Mouse (Mus musculus): Measurements from ENCODE around the gene Slc30a6.

The Slc30a6 gene

GRCm38 (mm10) chr17:74395383-74396065, at the start of gene Slc30a6:
Gene Slc30a6, plus strand, starts transcription at chr17:74395608.
- peak; percentile 96 to 97 for DNase-seq (ENCODE audit: low spot score in 2 of 2)

- DNase-seq (ENCODE audit: low spot score in 2 of 2), result no peak
Observed at GRCm38 (mm10) chr17:74363592-74363991, 31.8 kb upstream of the Slc30a6 start.

- DNase-seq (ENCODE audit: low spot score in 2 of 2), result no peak
Observed at GRCm38 (mm10) chr17:74376916-74377315, 18.5 kb upstream of the Slc30a6 start.

DNA sequence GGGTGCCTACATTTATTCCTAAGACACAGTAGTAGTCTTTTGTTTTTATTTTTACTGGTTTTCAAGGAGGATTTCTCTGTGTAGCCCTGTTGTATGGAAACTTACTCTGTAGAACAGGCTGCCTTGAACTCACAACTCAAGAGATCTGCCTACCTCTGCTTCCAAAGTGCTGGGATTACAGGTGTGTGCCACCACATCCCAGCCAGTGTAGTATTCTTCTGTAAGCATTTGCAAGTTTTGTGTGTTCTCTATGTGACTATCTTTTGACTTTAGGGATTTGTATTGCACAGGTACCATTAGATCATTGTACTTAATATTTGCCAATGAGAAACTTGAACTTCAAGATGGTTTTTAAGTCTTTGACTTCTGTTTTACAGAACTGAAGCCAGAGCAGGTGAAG, 8.8 kb upstream of the Slc30a6 start:
- no peak for DNase-seq (ENCODE audit: low spot score in 2 of 2)

- DNase-seq (ENCODE audit: low spot score in 2 of 2), result no peak
Observed at GRCm38 (mm10) chr17:74389847-74390246, 5.6 kb upstream of the Slc30a6 start.

DNA sequence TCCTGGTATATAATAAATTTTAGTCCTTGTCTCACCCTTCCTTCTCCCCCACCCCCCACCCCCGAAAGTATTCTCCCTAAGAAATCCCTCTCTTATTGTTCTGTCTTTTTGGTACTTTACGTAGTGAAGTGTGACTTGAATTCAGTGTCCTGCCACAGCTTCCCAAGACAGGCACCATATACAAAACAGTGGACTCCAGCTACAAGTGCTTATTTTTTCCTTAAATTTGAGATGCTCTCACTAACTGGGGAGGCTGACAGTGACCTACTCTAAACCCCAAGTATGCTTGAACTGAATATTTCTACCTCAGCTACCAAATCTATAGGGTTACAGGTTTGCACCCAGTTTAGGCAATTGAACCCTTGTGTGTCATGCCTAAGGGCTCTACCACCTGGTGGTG, 1.0 kb upstream of the Slc30a6 start:
- no peak for DNase-seq (ENCODE audit: low spot score in 2 of 2)

GRCm38 (mm10) chr17:74394855-74395254, 553 bp upstream of the Slc30a6 start:
- DNase-seq (ENCODE audit: low spot score in 2 of 2), result no peak

- no peak for DNase-seq (ENCODE audit: low spot score in 2 of 2)
Observed at GRCm38 (mm10) chr17:74396766-74397165, 1.4 kb downstream of the Slc30a6 start.

GRCm38 (mm10) chr17:74397173-74397572, 1.8 kb downstream of the Slc30a6 start:
- no peak for DNase-seq (ENCODE audit: low spot score in 2 of 2)

GRCm38 (mm10) chr17:74402486-74403222, 7.2 kb downstream of the Slc30a6 start:
- DNase-seq (ENCODE audit: low spot score in 2 of 2), result no peak

DNA sequence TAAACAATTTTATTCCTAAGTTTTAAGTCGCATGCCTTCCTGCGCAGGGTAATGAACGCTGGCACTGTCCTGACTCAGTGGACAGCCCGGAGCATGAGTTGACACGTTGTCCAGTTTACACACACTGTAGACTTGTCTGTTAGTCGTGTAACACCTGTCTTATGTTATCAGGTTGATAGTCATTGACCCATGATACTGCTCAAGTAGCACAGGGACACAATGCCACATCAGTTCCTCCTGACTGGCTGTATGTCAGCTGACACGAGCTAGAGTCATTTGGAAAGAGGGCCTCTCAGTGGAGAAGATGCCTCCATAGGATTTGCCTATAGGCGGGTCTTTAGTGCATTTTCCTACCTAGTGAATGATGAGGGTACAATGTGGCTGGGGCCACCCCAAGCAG, 11.1 kb downstream of the Slc30a6 start:
- no peak for DNase-seq (ENCODE audit: low spot score in 2 of 2)

DNA sequence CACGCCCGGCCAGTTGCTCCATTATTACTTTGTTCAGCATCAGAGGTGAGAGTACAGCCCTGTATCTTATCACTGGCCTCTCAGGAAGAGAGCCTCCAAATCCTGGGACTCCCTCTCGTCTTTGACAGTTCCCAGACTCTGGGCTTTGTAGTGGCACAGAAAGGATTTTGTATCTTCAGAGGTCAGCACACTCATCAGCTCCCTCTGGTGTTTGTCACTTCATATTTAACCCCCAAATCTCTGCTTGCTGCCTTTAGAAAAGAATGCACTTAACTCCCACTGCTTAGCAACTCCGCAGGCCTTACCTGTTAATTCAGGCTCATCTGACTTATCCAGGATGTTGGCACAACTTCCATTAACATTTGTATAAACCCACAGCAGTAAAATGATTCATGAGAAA, 14.3 kb downstream of the Slc30a6 start:
- DNase-seq (ENCODE audit: low spot score in 2 of 2), result no peak

GRCm38 (mm10) chr17:74413324-74413723, 17.9 kb downstream of the Slc30a6 start:
- DNase-seq (ENCODE audit: low spot score in 2 of 2), result no peak

- DNase-seq (ENCODE audit: low spot score in 2 of 2), result no peak
Observed at GRCm38 (mm10) chr17:74414671-74415070, 19.3 kb downstream of the Slc30a6 start.

DNA sequence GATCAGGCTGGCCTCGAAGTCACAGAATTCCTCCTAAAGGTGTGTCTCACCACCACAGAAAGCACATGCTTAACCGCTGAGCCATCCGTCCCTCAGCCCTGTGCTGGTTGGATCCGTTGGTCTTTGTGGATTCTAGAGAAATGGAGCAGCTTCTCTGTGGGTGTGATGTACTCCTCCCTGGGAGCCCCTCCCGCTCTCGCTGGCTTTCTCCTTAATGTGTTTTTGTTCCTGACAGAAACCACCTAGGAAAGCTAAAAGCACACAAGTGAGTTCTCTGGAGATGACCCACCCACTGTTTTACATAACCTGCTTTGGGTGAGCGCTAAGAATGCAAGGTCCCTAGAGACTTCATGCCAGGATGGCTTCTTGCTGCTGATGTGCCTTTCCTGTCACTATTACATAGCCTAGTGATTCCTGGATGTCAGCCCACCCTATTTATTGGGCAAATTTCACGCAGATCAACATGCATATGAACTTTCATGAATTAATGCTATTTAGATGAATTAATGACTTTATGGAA, 21.5 kb downstream of the Slc30a6 start:
- DNase-seq (ENCODE audit: low spot score in 2 of 2), result no peak

DNA sequence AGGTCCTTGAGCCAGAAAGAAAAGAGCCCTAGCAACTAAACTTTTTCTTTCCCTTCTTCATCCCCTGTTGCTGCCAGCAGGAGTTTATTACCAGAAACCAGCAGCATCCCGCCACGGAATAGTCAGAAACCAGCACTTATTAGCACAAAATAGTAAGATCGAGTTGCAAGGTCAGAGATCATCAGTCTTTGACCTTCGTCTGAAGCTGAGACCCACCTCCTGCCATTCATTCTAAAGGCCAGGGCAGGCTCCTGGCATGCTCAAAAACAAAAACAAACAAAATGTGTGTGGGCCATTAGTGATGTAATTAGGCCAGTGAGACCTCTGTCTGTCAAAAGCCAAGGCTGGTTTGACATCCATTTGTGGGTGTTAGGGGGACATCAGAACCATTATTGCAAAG, 22.8 kb downstream of the Slc30a6 start:
- no peak for DNase-seq (ENCODE audit: low spot score in 2 of 2)

- DNase-seq (ENCODE audit: low spot score in 2 of 2), result no peak
Observed at GRCm38 (mm10) chr17:74420656-74421055, 25.2 kb downstream of the Slc30a6 start.

- DNase-seq (ENCODE audit: low spot score in 2 of 2), result no peak
Observed at GRCm38 (mm10) chr17:74424401-74425005, 29.1 kb downstream of the Slc30a6 start.

DNA sequence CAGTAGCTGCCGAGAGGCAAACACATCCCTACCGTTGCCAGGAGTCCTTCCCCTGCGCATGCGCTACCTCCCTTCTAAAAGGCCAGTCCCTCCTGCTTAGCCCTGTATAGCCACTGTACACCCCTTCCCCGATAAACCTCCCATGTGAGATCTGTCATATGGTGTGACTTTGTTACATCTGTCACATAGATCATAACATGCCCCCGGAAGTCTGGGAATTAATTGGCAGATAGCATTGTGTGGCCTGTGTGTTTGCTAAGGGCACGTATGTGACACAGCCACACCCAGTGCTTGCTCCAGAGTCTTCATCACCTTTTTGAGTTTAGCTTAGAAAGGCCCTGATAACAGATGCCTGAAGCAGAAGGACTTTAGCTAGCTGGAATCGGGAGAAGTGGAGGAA, 34.7 kb downstream of the Slc30a6 start:
- no peak for DNase-seq (ENCODE audit: low spot score in 2 of 2)

GRCm38 (mm10) chr17:74431481-74431880, 36.1 kb downstream of the Slc30a6 start:
- no peak for DNase-seq (ENCODE audit: low spot score in 2 of 2)

GRCm38 (mm10) chr17:74432631-74433030, 37.2 kb downstream of the Slc30a6 start:
- no peak for DNase-seq (ENCODE audit: low spot score in 2 of 2)

GRCm38 (mm10) chr17:74437762-74438161, 42.4 kb downstream of the Slc30a6 start:
- no peak for DNase-seq (ENCODE audit: low spot score in 2 of 2)

- no peak for DNase-seq (ENCODE audit: low spot score in 2 of 2)
Observed at GRCm38 (mm10) chr17:74440486-74440885, 45.1 kb downstream of the Slc30a6 start.

Data from spleen, postnatal 4 days (tissue).